Mouse (Mus musculus): Measurements from ENCODE around the gene Gm10959. TPM values are rescaled to one million over a fixed set of nuclear protein-coding genes. Genes with fewer than 3 reads are reported as not detected.
"Not testable (repeated sequence)": the region's sequence is repeated elsewhere in the genome, so short reads cannot be mapped to it uniquely, and the experiment has no call there.

The Gm10959 gene
- not detected in 2 replicates for polyA plus RNA-seq (2015; fragmentation: Nextera tagmentation; extraction: Ambion mirVana)

DNA sequence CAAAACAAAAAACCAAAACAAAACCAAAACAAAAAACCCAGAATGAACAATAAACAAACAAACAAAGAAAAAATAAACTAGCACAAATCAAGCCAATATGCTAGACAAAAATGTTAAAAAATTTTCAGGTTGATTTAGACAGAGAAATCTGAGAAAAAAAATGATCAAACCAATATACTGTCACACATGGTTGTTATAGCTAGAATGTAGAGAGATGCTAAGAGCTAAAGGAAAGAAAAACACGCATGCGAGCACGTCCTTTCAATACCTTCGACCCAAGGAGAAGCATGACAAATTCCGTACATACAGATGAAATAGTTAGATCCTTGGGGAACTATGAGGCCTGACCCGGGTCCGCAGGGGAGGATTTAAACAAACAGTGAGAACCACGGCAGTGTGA lies at the start of gene Gm10959:
Gene Gm10959, minus strand, starts transcription at position 101 of the 400 bp plus-strand sequence.
- Histone ChIP-seq H3K9me3 (replicated peaks; ENCODE audit: control insufficient read depth, low read length) (no peaks in the 10 kb centered on the region), H3K9ac (ENCODE audit: low read length) (no peak within 1 kb of the TSS), H3K27ac (ENCODE audit: low read length) (peak within 1 kb of the TSS; percentile 79), H3K27me3 (ENCODE audit: control insufficient read depth, insufficient read depth, low read length) (no peaks in the 10 kb centered on the region), H3K36me3 (ENCODE audit: control insufficient read depth, insufficient read depth, low read length) (no peaks in the 10 kb centered on the region), H3K4me1 (ENCODE audit: control insufficient read depth, insufficient read depth, low read length) (no peaks in the 10 kb centered on the region; the same call in none of the 2 replicates), H3K4me3 (replicated peaks; ENCODE audit: low read length) (no peak within 1 kb of the TSS), H3K4me2 (ENCODE audit: low read depth, low read length) (no peak within 1 kb of the TSS)
- no peak for ATAC-seq (ENCODE audit: insufficient read depth, low FRiP score)
- 80% methylated on average over 8 of the region's 8 CpGs for WGBS

DNA sequence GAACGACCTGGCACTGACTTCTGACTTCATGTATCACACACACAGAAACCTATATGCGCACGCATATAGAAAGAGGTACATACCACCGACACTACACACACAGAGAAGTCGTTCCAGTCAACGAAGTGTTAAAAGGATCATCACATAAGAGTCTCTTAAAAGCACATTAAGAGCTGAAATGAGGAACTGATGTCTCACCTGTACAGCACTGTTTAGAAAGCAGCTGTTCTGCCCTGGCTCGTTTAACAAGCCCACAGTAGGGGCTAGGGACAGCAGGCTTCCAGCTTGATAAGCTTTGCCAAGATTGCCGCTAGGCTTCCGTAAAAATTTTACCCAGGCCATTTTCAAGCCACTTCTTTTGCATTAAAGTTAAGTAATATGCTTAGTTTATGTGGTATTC lies 49.2 kb upstream of the Gm10959 start:
- no peaks in the 10 kb centered on the region for H3K27me3 ChIP-seq (ENCODE audit: control insufficient read depth, insufficient read depth, low read length)
- no peaks in the 10 kb centered on the region for H3K4me1 ChIP-seq (ENCODE audit: control insufficient read depth, insufficient read depth, low read length)
- no peaks in the 10 kb centered on the region for H3K9me3 ChIP-seq (replicated peaks; ENCODE audit: control insufficient read depth, low read length)
- no peak overlapping the region for H3K27ac ChIP-seq (ENCODE audit: low read length)
- 85% methylated on average over 9 of the region's 9 CpGs for WGBS
- no peak for ATAC-seq (ENCODE audit: insufficient read depth, low FRiP score)
- 0 out of 2 replicates have a peak, but pooled peaks cover 4% of the 10 kb centered on the region for H3K36me3 ChIP-seq (ENCODE audit: control insufficient read depth, insufficient read depth, low read length)
- H3K4me3 ChIP-seq (replicated peaks; ENCODE audit: low read length) = no peak overlapping the region
- no peak overlapping the region for H3K9ac ChIP-seq (ENCODE audit: low read length)
- H3K4me2 ChIP-seq (ENCODE audit: low read depth, low read length) = no peak overlapping the region

DNA sequence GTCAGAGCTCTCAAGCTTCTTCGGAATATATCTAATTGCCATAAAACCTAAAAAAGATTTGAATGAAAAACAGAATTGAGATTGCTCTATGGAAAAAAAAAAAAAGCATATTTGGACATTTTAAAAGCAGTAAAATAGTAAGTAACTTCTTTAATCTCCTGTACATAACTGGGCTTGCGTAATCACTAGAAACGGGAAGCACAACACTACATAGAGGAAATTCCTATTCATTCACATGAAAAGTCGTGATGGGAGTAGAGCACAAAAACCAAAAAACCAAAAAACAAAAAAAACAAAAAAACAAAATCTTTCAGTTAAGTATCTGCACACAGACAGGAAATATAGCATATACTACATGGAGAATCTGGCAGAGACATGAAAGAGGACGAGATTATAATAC lies 45.1 kb upstream of the Gm10959 start:
- ATAC-seq (ENCODE audit: insufficient read depth, low FRiP score) = no peak
- peaks cover 13% of the 10 kb centered on the region for H3K36me3 ChIP-seq (ENCODE audit: control insufficient read depth, insufficient read depth, low read length)
- H3K9ac ChIP-seq (ENCODE audit: low read length) = no peak overlapping the region
- H3K4me1 ChIP-seq (ENCODE audit: control insufficient read depth, insufficient read depth, low read length) = no peaks in the 10 kb centered on the region
- H3K27me3 ChIP-seq (ENCODE audit: control insufficient read depth, insufficient read depth, low read length) = no peaks in the 10 kb centered on the region
- H3K27ac ChIP-seq (ENCODE audit: low read length) = no peak overlapping the region
- H3K4me3 ChIP-seq (replicated peaks; ENCODE audit: low read length) = no peak overlapping the region
- H3K4me2 ChIP-seq (ENCODE audit: low read depth, low read length) = no peak overlapping the region
- H3K9me3 ChIP-seq (replicated peaks; ENCODE audit: control insufficient read depth, low read length) = no peaks in the 10 kb centered on the region
- 86% methylated on average over 5 of the region's 5 CpGs for WGBS

DNA sequence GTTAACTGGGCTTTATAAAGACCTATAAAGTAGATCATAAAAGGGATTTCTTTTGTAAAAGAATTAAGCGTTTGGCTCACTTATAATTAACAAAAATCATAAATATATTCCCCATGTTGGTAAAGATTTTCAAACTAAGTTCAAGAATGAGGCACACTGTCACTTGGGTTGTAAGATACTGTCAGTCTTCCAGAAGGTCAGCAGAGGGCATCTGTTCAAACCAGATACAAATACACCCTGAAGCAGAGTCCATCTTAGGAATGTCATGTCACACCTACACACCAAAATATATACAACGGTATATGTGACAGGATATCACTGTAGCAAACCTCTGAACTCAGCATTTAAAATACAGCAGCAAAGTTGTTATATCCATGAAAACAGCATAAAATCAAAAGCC lies 31.0 kb upstream of the Gm10959 start:
- WGBS = 93% methylated on average over 2 of the region's 2 CpGs
- H3K9me3 ChIP-seq (replicated peaks; ENCODE audit: control insufficient read depth, low read length) = no peaks in the 10 kb centered on the region
- no peaks in the 10 kb centered on the region for H3K4me1 ChIP-seq (ENCODE audit: control insufficient read depth, insufficient read depth, low read length)
- H3K36me3 ChIP-seq (ENCODE audit: control insufficient read depth, insufficient read depth, low read length) = peaks cover 7% of the 10 kb centered on the region; the same call in 1 of the 2 replicates
- no peaks in the 10 kb centered on the region for H3K27me3 ChIP-seq (ENCODE audit: control insufficient read depth, insufficient read depth, low read length)
- no peak overlapping the region for H3K27ac ChIP-seq (ENCODE audit: low read length)
- ATAC-seq (ENCODE audit: insufficient read depth, low FRiP score) = no peak
- no peak overlapping the region for H3K4me2 ChIP-seq (ENCODE audit: low read depth, low read length)
- H3K9ac ChIP-seq (ENCODE audit: low read length) = no peak overlapping the region
- no peak overlapping the region for H3K4me3 ChIP-seq (replicated peaks; ENCODE audit: low read length)

DNA sequence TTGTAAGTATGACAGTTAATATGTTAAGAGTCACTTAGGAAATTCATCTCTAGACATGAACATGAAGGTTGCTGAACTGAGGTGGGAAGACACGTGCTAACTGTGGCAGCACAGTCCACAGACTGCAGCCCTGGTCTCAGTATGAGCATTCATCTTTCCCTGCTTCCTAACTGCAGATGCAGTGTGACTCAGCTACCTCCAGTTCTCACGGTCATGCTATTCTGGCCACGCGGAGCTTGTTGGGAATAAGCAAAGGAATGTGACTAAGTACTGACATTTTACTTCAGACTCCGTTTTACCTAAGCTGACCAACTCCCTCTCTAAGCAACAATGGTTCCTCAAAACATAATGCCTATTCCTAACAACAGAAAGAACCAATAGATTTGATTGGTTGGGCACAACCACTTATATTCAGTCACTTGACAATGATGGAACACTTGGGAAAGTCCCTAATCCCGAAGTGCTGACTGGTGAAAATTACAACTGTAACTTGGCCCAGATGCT lies 24.3 kb upstream of the Gm10959 start:
- no peak for ATAC-seq (ENCODE audit: insufficient read depth, low FRiP score)
- H3K27ac ChIP-seq (ENCODE audit: low read length) = no peak overlapping the region
- no peaks in the 10 kb centered on the region for H3K9me3 ChIP-seq (replicated peaks; ENCODE audit: control insufficient read depth, low read length)
- no peak overlapping the region for H3K4me2 ChIP-seq (ENCODE audit: low read depth, low read length)
- 65% methylated on average over 6 of the region's 6 CpGs for WGBS
- H3K36me3 ChIP-seq (ENCODE audit: control insufficient read depth, insufficient read depth, low read length) = no peaks in the 10 kb centered on the region
- H3K4me3 ChIP-seq (replicated peaks; ENCODE audit: low read length) = no peak overlapping the region
- no peaks in the 10 kb centered on the region for H3K4me1 ChIP-seq (ENCODE audit: control insufficient read depth, insufficient read depth, low read length)
- no peak overlapping the region for H3K9ac ChIP-seq (ENCODE audit: low read length)
- H3K27me3 ChIP-seq (ENCODE audit: control insufficient read depth, insufficient read depth, low read length) = no peaks in the 10 kb centered on the region

DNA sequence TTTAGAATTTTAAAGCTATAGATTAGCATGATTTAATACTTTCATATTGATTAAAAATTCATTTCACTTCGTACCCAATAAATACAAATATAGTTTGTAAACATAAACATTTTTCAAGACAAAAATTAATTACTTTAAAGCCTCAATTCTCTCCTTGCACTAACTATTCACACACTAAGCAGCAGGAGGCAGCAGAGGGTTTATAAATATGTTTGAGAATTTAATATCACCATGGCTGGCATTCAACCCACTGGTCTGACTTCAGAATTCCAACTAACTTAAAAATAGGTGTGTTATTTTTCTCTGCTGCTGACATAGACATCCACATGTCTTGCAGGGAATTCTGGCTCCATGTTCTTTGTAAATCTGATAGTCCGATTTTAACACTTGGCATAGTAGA lies 20.1 kb upstream of the Gm10959 start:
- H3K4me1 ChIP-seq (ENCODE audit: control insufficient read depth, insufficient read depth, low read length) = no peaks in the 10 kb centered on the region
- no peaks in the 10 kb centered on the region for H3K9me3 ChIP-seq (replicated peaks; ENCODE audit: control insufficient read depth, low read length)
- H3K9ac ChIP-seq (ENCODE audit: low read length) = no peak overlapping the region
- no peak overlapping the region for H3K4me2 ChIP-seq (ENCODE audit: low read depth, low read length)
- H3K4me3 ChIP-seq (replicated peaks; ENCODE audit: low read length) = no peak overlapping the region
- ATAC-seq (ENCODE audit: insufficient read depth, low FRiP score) = no peak
- no peaks in the 10 kb centered on the region for H3K27me3 ChIP-seq (ENCODE audit: control insufficient read depth, insufficient read depth, low read length)
- no peaks in the 10 kb centered on the region for H3K36me3 ChIP-seq (ENCODE audit: control insufficient read depth, insufficient read depth, low read length)
- 67% methylated on average over 2 of the region's 2 CpGs for WGBS
- H3K27ac ChIP-seq (ENCODE audit: low read length) = no peak overlapping the region

DNA sequence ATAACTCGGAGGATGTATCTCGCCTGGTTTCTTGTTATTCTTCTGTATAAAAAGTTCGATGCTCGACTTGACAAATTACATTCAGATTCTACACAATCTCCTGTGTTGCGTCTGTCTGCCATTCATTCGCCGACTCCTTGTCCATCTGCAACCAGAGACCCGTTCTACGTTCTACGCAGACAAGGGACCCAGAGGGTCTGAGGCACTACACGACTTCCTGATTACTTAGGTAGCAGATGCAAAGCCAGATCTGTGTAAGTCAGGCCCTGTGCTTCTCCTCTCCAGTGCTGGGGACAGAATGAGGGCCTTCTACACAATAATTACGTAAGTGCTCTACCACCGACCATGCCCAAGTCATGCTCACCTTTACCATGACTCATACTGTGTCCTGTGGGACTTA lies 18.0 kb upstream of the Gm10959 start:
- H3K9ac ChIP-seq (ENCODE audit: low read length); H3K4me1 ChIP-seq (ENCODE audit: control insufficient read depth, insufficient read depth, low read length); H3K27me3 ChIP-seq (ENCODE audit: control insufficient read depth, insufficient read depth, low read length); H3K4me3 ChIP-seq (replicated peaks; ENCODE audit: low read length); H3K36me3 ChIP-seq (ENCODE audit: control insufficient read depth, insufficient read depth, low read length); ATAC-seq (ENCODE audit: insufficient read depth, low FRiP score); H3K27ac ChIP-seq (ENCODE audit: low read length); H3K4me2 ChIP-seq (ENCODE audit: low read depth, low read length); H3K9me3 ChIP-seq (replicated peaks; ENCODE audit: control insufficient read depth, low read length): not testable (repeated sequence)
- WGBS = 77% methylated on average over 13 of the region's 13 CpGs

DNA sequence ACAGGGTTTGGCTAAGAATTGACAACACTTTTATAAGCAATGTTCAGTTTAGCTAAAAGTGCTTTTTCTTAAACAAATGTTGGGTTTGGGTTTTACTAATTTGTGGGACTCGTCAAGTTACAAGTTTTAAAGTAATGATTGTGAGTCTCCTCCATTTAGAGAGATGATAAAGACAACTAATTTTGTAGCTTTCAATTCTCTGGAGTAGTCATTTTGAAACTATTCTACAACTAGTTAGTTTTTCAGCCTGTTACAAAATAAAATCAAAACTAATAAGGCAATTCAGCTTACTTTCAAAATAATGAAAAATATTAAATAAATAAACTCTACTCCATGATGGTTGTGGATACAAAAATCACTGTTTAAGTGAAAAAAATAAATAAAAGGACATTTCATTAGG lies 13.3 kb upstream of the Gm10959 start:
- no peak overlapping the region for H3K4me3 ChIP-seq (replicated peaks; ENCODE audit: low read length)
- no peak for ATAC-seq (ENCODE audit: insufficient read depth, low FRiP score)
- no peak overlapping the region for H3K9ac ChIP-seq (ENCODE audit: low read length)
- H3K27me3 ChIP-seq (ENCODE audit: control insufficient read depth, insufficient read depth, low read length) = no peaks in the 10 kb centered on the region
- 86% methylated on average over 1 of the region's 1 CpGs for WGBS
- H3K9me3 ChIP-seq (replicated peaks; ENCODE audit: control insufficient read depth, low read length) = no peaks in the 10 kb centered on the region
- no peaks in the 10 kb centered on the region for H3K4me1 ChIP-seq (ENCODE audit: control insufficient read depth, insufficient read depth, low read length)
- no peak overlapping the region for H3K27ac ChIP-seq (ENCODE audit: low read length)
- H3K4me2 ChIP-seq (ENCODE audit: low read depth, low read length) = no peak overlapping the region
- peaks cover 8% of the 10 kb centered on the region; the same call in 1 of the 2 replicates for H3K36me3 ChIP-seq (ENCODE audit: control insufficient read depth, insufficient read depth, low read length)

DNA sequence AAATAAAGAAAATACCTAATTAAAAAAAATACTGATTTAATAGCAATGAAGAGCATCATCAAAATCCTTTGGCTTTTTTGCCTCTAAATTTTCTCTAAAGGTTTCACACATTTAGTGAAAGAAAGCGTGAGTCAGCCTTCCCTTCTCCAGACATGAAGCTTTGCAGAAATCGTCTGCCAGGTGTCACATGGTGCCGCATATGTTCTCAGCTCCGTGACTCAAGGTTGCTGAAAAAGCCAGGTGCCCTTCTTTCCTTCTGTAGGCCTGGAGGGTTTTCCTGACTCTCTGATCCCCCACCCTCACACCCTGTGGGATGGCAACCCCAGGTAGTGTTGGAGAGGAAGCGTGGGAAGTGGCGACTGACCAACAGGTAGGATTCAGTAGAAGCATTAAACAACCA lies 10.6 kb upstream of the Gm10959 start:
- H3K4me3 ChIP-seq (replicated peaks; ENCODE audit: low read length) = no peak overlapping the region
- H3K27ac ChIP-seq (ENCODE audit: low read length) = no peak overlapping the region
- H3K4me2 ChIP-seq (ENCODE audit: low read depth, low read length) = no peak overlapping the region
- no peaks in the 10 kb centered on the region for H3K9me3 ChIP-seq (replicated peaks; ENCODE audit: control insufficient read depth, low read length)
- 83% methylated on average over 6 of the region's 6 CpGs for WGBS
- H3K9ac ChIP-seq (ENCODE audit: low read length) = no peak overlapping the region
- no peaks in the 10 kb centered on the region for H3K27me3 ChIP-seq (ENCODE audit: control insufficient read depth, insufficient read depth, low read length)
- no peak for ATAC-seq (ENCODE audit: insufficient read depth, low FRiP score)
- H3K4me1 ChIP-seq (ENCODE audit: control insufficient read depth, insufficient read depth, low read length) = peaks cover 8% of the 10 kb centered on the region; the same call in 1 of the 2 replicates
- H3K36me3 ChIP-seq (ENCODE audit: control insufficient read depth, insufficient read depth, low read length) = peaks cover 8% of the 10 kb centered on the region; the same call in 1 of the 2 replicates

Measured in stomach, embryonic 16.5 days (tissue).